12 mouse cellular contexts compared by ENCODE assay signal in genomic region chr17:79781733-79782663, GRCm38 (mm10).
DNase-seq lines count a peak whose midpoint lies in the region; ATAC-seq lines count a peak whose summit lies in the region.
"Had no signal": no experiment of that assay in that cellular context is flagged by ENCODE, and none has a peak within 500 bp of the region (broad histone marks: within the 10 kb centered on the region; RNA-seq: fewer than 3 reads in every experiment).

No protein-coding gene starts in this region.

- no peak overlapping the region for H3K9ac ChIP-seq in forebrain, embryonic 16.5 days (replicated peaks; ENCODE audit: low read depth, low read length)
- H3K9ac ChIP-seq in liver, embryonic 12.5 days, result no peak overlapping the region

- no peak overlapping the region for H3K4me3 ChIP-seq in forebrain, embryonic 16.5 days (replicated peaks; ENCODE audit: low read length)
- H3K4me3 ChIP-seq in liver, embryonic 12.5 days, result no peak overlapping the region

- no peak overlapping the region for H3K4me2 ChIP-seq in forebrain, embryonic 16.5 days (ENCODE audit: low read length)
- no peak overlapping the region for H3K4me2 ChIP-seq in liver, embryonic 12.5 days

- H3K36me3 ChIP-seq in forebrain, embryonic 16.5 days (ENCODE audit: control insufficient read depth, insufficient read depth), result no peaks in the 10 kb centered on the region
- H3K36me3 ChIP-seq in liver, embryonic 12.5 days, result no peaks in the 10 kb centered on the region

- intact Hi-C loops in heart, postnatal 10 days (cut with DNase I), result no loop called here
- intact Hi-C loops in left cerebral cortex, postnatal 36 days (cut with DNase I), result no loop called here

- ATAC-seq in forebrain, embryonic 16.5 days, result no peak
- ATAC-seq in liver, embryonic 12.5 days, result no peak

- H3K9me3 ChIP-seq in forebrain, embryonic 16.5 days (ENCODE audit: control insufficient read depth, low read length), result no peaks in the 10 kb centered on the region; the same call in 1 of the 2 replicates
- H3K9me3 ChIP-seq in liver, embryonic 12.5 days (replicated peaks), result no peaks in the 10 kb centered on the region

- no peak overlapping the region for H3K27ac ChIP-seq in forebrain, embryonic 16.5 days (ENCODE audit: low read length)
- no peak overlapping the region for H3K27ac ChIP-seq in liver, embryonic 12.5 days
- H3K27ac ChIP-seq: macrophage had no signal

- no peaks in the 10 kb centered on the region for H3K4me1 ChIP-seq in forebrain, embryonic 16.5 days (replicated peaks; ENCODE audit: control insufficient read depth, insufficient read depth, low read length)
- no peaks in the 10 kb centered on the region for H3K4me1 ChIP-seq in liver, embryonic 12.5 days

- DNase-seq in adrenal gland, adult (ENCODE audit: inconsistent age in 2 of 2, low spot score in 1 of 2), result peak; percentile 46 to 77
- no peak for DNase-seq in adrenal gland, postnatal 4 days (ENCODE audit: low spot score in 2 of 2)
- peak; percentile 99 for DNase-seq in adipocyte (ENCODE audit: low spot score)
- peak; percentile 39 to 52 for DNase-seq in heart, postnatal 10 days
- peak; percentile 73 for DNase-seq in lung, postnatal 10 days
- no peak for DNase-seq in left cerebral cortex, postnatal 36 days (ENCODE audit: low spot score in 2 of 2)
- DNase-seq: embryo, embryonic 11 days; layer of hippocampus, adult 9-11 months; thymus, adult 2 months had no signal

- 92% methylated on average over 13 of the region's 13 CpGs for WGBS in forebrain, embryonic 16.5 days
- 58% methylated on average over 13 of the region's 13 CpGs for WGBS in liver, embryonic 12.5 days (ENCODE audit: insufficient replicate concordance)

- H3K27me3 ChIP-seq in forebrain, embryonic 16.5 days (replicated peaks; ENCODE audit: control insufficient read depth, insufficient read depth, low read length), result no peaks in the 10 kb centered on the region
- no peaks in the 10 kb centered on the region for H3K27me3 ChIP-seq in liver, embryonic 12.5 days (replicated peaks)

Comparison
In these comparisons a context has a peak if more than half of its experiments do, and no peak if none do; other contexts are left out.
1. DNase-seq: peak in adrenal gland, adult (2 of 2), adipocyte (single experiment), heart, postnatal 10 days (2 of 2) and lung, postnatal 10 days (single experiment); none in adrenal gland, postnatal 4 days (0 of 2) and left cerebral cortex, postnatal 36 days (0 of 2).